Mouse (Mus musculus) cerebellum, adult 8-10 months (tissue): ENCODE measurements at regions not wholly inside any gene's neighbourhood (a gene's known extent, or its start where the extent isn't known, plus 50 kb on each side); places are given as distances from the start of the nearest gene placed in this dataset.
A peak's percentile ranks its signal among the peaks of the same experiment; 100 is the strongest.
"Not testable (repeated sequence)": the region's sequence is repeated elsewhere in the genome, so short reads cannot be mapped to it uniquely, and the experiment has no call there.

Source experiments
- DNase-seq: peaks from one replicate; pipeline ENCODE4 v3.0.0; 2022

DNA sequence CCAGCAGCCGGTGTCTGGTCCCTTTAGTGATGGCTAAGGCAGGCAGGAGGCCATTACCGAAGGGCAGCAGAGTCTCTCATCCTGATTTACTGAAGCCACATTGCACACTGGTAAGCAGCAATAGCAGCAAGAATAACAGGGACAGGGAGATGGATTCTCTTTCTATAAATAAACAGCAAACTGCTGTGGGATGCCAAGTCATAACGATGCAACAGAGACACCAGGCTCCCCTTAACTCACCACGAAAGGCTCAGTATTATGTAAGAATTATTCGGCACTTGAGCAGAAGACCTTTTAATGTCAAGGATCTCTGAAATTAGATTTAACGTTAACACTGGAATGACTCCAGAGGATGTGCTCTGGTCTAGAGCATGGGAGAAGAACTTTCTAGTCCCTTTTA is 202.1 kb downstream of the Ddx10 start:
- no peak for DNase-seq

DNA sequence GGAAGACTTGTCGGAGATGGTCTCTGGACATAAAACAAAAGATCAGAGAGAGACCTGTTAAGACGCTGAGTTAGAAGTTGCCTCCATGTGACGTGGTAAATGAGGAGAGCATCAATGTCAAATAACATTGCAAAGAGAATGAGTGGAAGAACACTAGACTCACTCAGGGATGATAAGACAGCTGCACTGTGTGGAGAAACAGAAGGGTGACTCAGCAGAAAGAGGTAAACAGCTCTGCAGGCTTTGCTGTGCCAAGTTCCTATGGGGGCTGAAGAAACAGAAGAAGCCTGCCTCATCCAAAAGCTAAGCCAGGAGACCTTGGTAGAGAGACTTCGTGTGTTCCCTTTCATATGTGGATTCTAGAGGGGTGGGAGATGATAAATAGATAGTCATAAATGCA is 214.1 kb downstream of the Ddx10 start:
- DNase-seq, result no peak

DNA sequence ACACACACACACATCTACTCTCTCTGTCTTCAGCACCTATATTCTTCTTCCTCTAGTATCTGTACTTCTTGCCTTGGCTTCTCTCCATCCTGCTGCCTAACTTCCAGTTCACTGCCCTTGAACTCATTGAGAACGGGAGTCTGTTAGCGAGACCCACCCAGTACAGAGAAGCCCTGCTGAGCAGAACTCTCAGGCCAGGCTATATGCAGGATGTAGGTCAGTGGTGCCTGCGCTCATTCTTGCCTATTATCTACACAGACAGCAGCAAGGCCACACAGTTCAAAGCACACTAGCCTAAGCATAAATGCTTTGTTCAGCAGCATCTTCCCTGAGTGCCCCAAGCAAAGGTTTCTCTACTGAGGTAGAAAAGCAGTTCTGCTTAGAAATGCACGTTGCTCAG is 225.8 kb downstream of the Ddx10 start:
- DNase-seq, result no peak

DNA sequence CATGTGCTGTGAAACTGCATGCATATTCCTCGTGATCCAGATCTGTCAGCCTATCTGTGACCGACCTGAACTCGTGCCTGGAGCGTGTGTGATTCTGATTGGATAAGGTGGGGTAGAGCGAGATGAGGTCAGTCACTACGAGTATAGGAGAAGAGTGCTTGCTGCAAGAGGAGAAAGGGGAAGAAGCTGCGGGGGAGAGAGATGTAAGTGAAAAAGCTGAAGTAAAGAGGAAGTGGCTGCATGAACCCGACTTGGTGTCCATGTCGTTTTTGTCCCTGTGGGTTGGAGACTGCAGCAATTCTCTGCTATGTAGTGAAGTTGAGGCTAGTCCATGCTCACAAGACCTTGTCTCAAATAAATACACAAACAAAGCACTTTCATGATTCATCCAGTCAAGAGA is 237.1 kb downstream of the Ddx10 start:
- no peak for DNase-seq

DNA sequence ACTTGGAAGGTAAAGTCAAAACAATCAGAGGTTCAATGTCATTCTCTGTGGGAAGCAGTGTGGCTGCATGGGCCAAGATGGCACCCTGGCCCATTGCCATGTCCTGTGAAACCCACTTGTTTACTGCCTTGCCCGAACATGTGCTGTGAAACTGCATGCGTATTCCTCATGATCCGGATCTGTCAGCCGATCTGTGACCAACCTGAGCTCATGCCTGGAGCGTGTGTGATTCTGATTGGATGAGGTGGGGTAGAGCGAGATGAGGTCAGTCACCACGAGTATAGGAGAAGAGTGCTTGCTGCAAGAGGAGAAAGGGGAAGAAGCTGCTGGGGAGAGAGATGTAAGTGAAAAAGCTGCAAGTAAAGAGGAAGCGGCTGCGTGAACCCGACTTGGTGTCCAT is 240.5 kb downstream of the Ddx10 start:
- DNase-seq, result no peak

DNA sequence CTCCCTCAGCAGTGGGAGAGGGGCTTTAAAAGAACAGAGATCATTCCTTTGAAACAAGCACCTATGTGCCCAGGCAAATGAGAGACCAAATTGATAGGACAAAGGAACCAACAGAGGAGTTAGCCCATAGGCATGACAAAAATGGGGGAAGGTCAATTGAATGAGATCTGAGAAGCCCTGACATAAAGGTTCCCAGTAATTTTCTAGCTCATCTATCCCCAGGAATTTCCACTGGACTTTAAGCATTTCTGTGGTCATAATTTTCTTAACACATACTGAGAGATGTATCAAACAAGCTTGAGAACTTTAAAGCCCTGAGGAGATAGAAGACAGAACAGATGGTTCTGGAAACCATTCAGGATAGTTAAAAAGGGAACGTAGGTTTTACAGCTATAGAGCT is 241.8 kb downstream of the Ddx10 start:
- no peak for DNase-seq

DNA sequence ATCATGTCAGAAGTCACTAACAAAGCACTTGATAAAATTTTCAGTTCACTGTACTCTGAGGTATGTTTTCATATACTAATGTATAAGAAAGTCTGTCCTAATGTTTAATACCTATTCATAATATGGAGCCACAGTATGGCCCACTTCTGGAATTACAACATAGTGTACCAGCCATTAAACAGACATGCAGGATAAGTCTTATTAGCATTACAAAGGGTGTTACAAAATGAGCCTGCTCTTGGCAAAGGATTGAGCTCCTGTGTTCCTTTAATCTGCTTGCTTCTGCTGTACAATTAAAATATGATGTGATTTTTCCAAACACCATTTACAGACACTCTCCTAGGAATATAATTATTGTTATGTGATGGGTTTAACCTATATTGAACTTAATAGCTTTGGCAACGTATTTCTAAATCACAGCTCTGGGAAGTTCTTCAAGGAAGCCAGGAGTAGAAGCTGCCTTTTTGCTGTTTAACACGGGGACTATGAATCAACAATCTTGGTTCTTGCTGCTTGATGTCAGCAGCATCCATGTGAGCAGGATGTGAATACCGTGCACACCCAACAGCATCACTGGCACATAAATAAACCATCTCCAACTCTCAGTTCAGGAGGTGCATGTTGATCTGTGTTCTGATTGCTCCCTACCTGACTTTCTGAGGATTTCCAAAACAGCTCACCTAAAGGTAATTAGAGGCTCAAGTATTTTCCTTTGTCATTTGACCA is 243.4 kb downstream of the Ddx10 start:
- DNase-seq, result no peak

DNA sequence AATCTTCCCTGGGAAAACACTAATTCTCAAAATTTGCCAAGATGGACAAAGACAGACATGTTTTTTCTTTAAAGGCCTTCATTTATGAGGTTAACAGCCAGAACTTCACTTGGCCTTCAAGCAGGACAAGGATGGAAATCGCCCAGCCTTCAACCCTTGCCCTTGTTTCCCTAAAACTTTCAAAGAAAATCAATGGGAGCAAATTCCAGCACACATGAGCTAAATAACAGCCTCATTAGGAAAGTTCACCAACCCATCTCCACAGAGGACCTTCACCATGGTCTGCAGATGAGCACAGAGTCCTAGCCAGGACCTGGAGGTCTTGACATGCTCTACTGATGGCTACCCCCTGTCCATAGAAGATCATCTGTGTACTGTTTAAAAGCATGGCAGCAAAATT is 271.8 kb downstream of the Ddx10 start:
- no peak for DNase-seq

DNA sequence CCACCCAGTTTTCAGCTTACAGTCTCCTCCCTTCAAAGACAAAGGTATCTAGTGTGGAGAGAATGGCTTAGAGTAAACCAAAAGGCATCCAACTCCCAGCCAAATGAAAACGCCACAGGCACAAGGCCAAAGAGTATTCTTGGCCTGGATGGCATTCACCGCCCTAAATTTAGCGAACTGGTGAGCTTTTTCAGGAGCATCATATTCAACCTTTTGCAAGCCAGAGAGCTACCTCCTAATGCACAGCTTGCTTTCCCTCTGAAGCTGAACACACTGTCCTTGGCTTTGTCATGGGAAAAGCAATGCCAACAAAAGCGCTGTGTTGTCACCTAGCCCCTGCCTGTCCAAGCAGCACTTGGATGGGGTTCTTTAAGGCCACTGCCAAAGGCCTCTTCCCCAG is 282.2 kb downstream of the Ddx10 start:
- DNase-seq, result peak; percentile 76

DNA sequence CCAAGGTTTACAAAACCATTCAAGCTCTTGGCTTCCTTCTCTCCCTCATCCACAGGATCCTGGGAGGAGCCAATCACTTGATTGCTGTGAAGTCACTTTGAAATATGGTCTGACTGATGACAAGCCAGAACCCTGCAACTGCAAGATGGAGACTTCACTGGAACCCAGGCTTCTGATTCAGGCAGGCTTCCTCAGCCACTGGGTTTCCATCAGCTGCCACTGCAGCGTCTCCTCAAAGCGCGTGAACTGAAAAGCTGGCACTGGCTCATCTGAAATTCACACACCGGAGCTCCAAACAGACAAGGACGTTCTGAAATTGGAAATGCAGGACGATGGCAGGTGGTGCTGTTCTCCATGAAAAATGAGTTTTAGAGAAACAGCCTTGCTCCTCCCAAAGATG is 280.1 kb upstream of the AI593442 start:
- DNase-seq, result peak; percentile 25

DNA sequence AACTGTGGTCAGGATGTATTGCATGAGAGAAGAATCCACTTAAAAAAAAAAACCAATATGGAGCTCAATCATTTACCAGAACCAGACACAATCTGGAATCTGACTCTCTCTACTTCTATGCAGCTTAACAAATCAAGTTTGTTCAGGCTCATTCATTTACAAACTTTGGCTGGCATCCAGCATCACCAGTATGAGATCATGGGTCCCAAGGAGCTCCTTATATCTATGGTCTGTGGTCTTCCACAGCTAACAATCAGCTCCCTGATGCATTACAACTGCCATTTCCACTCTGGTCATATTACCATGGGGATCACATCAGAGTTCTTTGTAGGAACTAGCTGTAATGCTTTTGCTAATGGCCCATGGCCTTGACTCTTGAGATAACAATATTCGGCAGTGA is 277.7 kb upstream of the AI593442 start:
- no peak for DNase-seq

DNA sequence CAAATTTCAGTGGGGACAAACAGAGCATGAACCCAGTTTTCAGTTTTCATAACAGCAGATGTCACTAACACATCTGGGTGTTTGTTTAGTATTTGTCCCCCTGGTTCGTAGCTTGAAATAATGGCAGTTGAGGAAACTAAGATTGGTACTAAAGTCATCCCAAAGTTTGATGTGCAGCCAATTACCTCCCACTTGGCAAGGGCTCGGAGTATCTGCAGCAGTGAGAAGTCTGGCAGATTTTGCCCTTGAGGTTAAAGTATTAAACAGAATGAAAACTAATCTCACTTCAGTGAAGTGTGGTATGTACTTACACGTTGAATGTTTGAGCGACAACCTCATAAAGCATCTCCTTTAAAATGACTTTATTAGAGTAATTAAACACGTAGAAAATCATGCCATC is 264.5 kb upstream of the AI593442 start:
- no peak for DNase-seq

DNA sequence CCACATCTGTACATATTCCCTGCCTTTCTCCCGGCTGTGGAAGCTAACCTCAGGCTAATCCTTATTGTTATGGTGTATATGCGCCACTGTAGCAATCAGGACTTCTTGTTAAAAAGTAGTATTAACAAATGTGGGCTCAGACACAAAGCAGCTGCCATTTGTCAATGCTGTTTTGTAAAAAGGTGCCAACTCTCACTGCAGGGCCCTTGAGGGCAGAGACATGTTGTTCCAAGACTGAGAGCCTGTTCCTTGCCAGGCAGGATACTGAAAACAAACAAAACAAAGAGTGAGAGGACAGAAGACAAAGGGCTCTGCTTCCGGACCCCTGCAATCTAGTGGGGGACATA is 262.0 kb upstream of the AI593442 start:
- no peak for DNase-seq

DNA sequence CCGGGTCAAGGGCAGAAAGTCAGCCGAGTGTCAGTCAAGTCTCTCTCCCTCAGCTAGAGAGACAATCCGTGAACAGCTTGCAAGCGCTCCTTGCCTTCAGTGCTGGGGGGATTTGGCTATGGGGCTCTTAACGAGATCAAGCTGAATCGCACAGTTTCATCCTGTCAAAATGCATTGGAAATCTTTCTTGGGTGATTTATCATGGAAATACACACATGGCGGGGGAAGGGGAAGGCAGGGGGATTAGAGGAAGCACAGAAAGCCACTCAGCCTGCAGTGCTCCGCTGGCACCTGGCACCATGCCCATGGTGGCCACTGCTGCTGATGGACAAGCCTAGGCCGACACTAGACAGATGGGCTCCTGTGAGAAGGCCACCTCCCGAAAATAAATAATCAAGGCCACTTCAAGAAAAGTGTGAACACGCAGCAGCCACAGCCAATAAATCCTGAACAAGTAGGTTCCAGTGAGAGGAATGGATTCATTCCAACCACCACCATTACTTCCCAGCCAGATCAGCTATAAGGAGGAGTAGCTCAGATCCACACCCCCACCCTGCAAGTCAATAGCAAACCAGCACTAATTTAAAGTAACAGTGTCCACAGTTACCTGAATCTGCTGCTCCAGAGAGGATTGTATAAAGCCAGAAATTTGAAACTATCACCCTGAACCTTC is 261.5 kb upstream of the AI593442 start:
- DNase-seq, result no peak

DNA sequence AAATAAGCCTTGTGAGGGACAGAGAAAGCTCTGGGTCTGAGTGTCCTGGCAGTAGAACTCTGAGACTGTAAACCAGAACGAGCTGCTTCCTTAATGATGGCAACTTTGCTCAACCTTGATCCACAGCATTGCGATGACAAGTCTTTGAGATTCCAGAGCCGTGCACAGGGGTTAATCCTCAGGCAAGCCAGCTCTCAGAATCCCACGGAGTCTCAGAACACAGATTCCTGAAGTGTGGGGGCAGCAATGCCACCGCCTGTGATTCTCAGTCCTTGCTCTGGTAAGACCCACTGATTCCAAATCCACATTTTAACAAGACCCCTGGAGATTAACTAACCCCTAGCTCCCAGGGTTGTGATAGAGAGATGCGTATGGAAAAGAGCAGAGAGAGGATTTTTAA is 255.5 kb upstream of the AI593442 start:
- DNase-seq, result no peak

DNA sequence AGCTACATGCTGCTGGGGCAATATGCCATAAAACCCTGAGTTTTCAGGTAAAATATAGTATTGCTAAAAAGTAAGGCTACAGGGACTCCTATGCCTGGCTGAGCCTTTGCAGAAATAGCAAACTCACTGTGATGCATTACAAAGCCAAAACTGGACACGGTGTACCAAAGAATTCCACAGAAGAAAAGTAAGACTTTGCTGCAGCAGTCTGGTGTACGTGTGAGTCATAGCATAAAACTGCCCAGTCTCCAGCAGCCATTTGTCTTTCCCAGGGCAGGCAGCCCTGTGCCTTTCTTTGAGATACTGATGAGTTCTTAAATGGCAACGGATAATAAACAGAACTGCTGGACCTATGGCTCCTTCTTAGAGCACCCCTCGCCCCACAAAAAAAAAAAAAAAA is 237.9 kb upstream of the AI593442 start:
- no peak for DNase-seq

DNA sequence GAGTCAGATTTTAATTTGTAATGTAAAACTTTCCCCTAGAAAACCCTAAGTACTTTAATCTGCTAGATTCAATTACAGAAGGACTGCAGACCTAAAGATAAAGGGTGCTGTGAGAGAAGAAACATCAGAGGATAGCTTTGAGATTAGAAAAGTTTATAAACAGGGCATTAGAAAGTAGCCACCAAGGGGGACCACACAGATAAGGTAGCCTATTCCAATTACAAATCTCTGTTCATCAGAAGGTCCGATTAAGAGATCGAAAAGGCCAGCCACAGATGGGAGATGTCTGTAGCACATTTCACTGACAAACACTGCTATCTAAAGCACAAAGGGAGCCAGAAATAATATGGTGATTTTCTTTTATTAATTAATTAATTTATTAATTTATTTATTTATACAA is 209.1 kb upstream of the AI593442 start:
- DNase-seq, result not testable (repeated sequence)

DNA sequence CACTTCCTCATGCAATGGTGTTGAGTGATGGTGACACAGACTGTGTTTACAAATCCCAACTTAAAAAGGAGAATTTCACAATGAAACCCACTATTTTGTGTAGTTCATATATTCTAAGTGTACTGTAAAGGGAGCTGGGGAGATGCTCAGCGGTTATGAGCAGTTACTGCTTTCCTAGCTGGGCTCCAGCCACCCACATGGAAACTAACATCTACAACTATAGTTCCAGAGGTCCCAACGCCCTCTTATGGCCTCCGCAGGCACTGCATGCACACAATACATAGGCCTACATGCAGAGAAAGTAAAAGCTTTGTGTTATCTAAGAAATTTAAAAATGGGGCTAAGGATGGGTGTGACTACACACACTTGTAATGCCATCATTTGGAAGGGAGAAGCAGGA is 208.4 kb upstream of the AI593442 start:
- not testable (repeated sequence) for DNase-seq

DNA sequence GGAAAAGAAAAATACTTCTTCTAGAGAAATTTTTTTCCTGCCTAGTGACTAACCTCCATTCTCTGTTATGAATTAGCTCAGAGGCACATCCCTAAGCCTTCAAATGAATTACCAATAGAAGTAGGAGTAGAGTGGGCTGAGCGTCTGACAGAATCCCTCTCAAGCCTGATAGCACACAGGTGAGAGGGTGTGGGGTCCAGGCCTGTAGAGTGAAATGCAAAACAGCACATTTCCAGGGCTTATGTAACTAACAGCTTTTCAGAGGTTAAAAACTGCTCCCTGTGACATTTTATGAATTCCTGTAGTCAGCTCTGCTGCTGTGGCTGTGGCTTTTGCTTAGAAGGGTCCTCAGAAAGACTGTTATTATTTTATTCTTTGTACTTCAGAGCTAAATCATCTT is 187.7 kb upstream of the AI593442 start:
- DNase-seq, result no peak

DNA sequence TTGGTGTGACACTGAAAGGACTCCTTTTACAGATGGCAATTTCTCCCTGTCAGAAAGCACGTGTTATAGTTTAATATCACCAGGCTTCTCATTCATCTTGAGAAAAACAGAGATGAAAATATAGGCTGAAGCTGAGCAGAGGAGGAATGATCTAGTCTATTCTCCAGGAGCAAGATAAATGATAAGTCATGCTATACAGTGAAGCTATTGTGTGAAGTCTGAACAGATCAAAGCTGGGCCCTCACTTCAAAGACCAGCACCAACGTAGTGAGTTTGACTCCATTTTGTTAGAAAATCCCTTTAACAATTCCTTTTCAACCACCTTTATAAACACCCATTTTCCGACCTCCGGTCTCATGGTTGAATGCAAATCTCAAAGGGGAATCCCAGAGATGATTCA is 180.7 kb upstream of the AI593442 start:
- DNase-seq, result no peak

DNA sequence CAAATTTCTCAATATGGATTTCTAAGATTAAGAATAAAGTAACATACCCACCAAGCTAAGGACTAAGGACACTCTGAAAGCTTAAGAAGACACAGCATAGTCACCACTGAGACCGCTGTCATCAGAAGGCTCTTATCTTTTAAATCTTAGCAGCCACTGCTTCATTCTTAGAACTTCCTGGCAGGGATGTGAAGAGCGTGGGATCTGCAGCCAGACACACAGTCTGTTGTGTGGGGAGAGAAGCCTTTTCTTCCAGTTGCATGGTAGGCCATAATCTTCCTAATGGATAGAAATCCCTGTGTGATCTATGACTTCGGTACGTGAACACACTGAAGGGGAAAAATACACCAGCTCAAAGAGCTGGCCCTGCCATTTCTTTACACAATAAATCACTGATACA is 178.8 kb upstream of the AI593442 start:
- no peak for DNase-seq

DNA sequence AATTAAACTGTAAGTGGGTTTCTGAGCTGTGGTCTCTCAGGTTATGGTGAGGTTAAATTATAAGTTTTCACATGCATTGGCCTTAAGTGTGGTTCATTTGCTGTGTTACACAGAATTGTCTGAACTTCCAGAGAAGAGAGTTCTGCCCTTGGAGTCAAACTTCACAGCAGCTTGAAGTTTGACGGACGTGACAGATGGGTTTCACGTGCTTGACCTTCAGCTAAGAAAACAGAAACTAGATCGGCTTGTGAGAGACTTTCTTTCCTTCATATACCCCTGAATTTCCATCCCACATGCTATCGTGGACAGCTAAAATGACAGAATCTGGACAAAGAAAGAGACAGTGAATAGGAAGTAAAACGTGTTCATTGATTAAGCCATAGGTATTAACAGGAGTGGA is 173.8 kb upstream of the AI593442 start:
- no peak for DNase-seq

DNA sequence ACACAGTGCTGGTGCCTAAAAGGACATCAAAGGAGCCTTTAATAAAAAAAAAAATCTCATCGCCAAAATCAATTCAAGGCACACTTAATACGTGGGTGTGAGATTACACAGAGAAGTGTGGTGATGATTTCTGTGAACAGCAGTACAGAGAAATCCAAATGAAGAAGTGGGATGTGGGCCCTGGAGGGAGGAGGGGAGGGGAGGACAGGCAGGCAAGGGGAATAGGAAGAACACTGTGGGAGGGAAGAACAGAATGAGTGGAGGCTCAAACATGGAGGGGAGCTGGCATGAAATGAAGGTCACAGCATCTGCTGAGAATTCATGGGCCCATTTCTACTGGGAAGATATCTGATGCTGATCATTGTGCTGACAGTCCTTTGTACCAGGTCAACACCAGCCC is 171.0 kb upstream of the AI593442 start:
- no peak for DNase-seq

DNA sequence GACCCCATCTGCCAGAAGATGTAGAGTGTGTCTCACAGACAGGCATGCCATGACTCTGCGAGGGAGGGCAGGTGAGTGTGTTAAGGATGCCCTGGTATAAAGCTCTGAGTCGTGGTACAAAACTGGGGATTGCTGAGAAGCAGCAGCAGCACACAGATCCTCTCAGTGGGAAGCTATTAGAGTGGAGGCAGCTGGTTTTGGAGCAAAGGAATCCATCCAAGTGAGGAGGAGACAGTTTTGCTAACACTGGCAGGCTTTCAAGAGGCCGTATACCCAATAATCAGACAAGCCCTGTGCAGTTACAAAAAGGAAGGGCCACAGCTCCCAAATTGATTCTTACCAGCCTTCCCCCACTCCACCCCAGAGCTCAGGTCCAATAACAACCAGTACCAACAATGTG is 170.4 kb upstream of the AI593442 start:
- DNase-seq, result no peak

DNA sequence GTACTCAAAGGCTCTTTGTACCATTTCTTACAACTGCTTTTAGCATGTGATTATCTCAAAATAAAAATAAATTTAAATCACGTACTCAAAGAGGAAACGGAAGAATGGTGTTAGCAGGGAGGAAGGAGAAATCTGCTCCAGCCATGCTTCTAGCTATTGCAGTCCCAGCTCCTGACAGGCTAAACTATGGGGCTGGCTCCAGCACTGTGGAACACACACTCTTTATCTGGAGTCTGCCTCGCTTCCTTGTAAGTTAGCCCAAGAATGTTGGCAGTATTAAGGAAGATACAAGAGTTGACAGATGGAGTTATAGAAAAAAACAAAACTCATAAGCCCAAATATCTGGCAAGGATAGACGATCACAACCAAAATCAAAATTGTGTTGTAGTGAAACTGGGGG is 161.5 kb upstream of the AI593442 start:
- DNase-seq, result no peak
